Mouse (Mus musculus) kidney, adult 11 months (tissue): ENCODE measurements around the gene Cnfn.

Experiments
- DNase-seq: peaks from one replicate; pipeline ENCODE4 v3.0.0; 2022

Gene Cnfn

GRCm38 (mm10) chr7:25388916-25389315, 19.4 kb upstream of the Cnfn start:
- no peak for DNase-seq

- DNase-seq = no peak
Measured at GRCm38 (mm10) chr7:25387811-25388440, 18.4 kb upstream of the Cnfn start.

- peak; percentile 96 for DNase-seq
Measured at GRCm38 (mm10) chr7:25385850-25386555, 16.5 kb upstream of the Cnfn start.

- no peak for DNase-seq
Measured at GRCm38 (mm10) chr7:25385259-25385658, 15.7 kb upstream of the Cnfn start.

DNA sequence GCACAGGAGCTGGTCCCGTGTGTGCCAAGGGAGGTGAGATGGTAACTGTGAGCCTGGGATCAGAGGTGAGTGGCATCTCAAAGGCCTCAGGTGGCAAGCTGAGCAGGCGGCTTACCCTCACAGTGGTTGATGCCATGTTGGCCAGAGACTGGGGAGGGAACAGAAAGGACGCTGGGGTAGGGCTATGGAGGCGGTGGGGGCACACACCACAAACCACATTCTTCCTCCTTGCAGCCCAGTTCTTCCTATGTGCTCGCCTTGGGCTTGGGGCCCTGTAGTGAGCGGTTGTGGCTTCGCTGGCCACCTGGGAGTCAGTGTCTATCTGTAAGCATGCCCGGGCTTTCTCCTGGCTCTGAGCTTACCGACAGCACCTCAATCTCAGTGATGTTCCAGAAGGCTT, 15.3 kb upstream of the Cnfn start:
- no peak for DNase-seq

- no peak for DNase-seq
Measured at GRCm38 (mm10) chr7:25384318-25384717, 14.8 kb upstream of the Cnfn start.

DNA sequence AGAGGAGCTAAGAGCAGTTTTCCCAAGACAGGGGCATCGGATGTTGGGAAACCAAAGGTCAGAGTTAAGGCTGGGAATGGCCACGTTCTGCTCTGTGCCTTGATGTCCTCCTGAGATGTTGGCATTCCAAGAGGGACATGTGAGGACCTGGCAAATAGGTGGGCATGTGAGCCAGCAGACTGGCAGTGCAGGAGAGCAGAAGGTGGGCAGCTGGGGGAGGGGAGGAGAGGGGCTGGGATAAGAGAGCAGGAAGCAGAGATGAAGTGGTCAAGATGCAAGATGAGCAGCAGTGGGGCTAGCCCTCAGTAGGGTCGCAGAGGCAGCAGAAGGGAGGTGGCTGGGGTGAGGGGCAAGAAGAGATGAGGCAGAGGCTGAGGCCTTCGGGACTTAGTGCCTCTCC, 14.4 kb upstream of the Cnfn start:
- DNase-seq = no peak

GRCm38 (mm10) chr7:25383385-25383784, 13.9 kb upstream of the Cnfn start:
- DNase-seq = no peak

GRCm38 (mm10) chr7:25382541-25382940, 13.0 kb upstream of the Cnfn start:
- DNase-seq = no peak

DNA sequence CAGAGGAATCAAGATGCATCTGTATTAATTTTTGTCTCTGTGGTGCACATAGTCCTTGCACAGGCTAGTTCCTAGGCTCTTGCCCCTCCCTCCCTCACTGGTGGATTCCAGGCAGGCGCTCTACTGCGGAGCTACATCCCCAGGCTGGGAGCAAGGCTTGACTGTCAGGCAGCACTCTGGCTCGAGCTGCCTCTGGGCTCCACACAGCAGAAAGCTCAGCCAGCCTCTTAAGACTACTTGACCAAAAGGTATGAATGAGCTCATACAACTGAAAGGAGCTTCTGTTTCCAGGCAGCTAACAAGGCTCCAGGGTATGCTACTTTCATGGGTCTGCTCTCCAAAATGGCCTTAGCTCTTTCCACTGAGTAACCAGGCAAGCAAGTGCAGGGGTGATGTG, 11.8 kb upstream of the Cnfn start:
- no peak for DNase-seq

DNA sequence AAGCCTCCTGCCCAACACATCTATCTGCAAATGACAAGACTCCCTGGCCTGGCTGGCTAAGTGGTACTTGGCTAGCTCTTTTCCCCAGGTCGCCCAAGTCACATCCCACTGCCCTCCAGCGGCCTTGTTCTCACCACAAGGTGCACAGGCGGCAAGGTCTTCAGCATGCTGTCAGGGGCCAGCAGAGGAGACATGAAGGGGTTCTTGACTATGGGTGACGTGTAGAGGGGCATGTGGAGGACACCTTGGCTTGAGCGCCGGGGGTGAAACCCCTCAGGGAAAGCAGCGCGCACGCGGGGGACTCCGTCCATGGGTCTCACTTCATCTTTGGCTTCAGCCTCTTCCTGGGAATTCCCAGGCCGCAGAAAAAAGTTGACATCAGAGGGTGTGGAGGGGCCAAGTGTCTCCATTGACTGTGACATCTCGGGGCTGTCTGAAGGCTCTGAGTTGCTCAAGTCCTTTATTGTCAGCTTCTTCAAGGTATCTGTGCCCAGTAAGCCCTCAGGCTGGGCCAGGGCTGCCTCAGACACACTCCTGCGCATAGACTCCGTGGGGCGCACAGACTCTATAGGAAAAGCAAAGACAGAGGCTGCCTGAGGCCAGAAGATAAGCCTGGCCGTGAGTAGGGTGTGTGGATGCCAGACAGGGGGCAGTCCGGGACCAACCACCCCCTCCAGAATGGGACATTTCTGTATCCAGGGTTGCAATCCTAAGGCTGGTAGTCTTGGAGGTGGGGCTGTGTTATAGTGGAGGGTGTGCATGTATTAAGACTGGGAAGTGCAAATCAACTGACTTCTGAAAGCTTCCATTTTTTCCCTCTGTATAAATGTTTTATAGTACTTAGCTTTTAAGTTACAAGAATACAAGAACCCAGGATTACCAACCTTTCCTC, 11.1 kb upstream of the Cnfn start:
- no peak for DNase-seq

- DNase-seq = no peak
Measured at GRCm38 (mm10) chr7:25379551-25380351, 10.2 kb upstream of the Cnfn start.

DNA sequence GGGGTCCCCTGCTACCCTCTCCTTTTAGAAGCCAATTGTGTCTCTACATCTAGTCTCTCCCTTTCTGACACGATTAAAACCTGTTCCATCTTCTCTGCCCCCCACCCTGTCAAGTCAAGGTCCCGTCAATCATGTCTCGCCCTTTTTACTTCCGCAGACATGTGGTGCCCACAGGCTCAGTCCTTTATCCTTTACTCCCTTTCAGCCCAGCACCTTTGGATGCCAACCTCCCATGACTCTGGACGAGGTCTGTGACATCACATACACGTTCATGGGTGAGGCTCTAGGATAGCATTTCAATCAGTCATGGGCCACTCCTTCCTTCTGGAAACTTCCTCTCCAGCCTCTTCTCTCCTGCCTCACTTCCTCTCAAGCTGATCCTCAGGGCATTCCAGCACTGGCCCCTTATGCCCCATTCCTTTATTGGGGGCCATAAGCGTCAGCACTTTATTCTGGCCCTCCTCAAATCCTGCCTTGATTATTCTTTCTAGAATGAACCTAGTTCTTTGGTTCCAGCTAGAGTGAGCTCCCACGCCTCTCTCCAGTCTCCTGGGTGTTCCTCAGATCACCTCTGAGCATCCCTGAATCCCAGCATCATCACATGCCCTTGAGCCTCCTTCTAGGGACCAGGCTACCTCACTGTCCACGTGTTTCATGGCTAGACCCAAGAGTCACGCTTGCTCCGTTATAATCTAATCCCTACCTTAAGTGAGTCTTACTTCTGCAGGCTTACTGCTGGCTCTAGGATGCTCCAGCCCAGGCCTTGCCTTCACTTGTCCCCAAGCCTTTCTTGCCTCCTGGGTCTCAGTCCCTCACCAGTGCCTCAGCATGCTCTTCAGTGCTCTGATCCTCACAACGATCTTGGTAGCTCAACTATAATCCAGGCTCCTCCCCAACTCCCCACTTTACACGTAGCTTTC, 8.9 kb upstream of the Cnfn start:
- DNase-seq = no peak

- no peak for DNase-seq
Measured at GRCm38 (mm10) chr7:25377100-25377700, 7.7 kb upstream of the Cnfn start.

GRCm38 (mm10) chr7:25376556-25376955, 7.0 kb upstream of the Cnfn start:
- peak; percentile 90 for DNase-seq

GRCm38 (mm10) chr7:25372441-25372840, 2.9 kb upstream of the Cnfn start:
- no peak for DNase-seq

DNA sequence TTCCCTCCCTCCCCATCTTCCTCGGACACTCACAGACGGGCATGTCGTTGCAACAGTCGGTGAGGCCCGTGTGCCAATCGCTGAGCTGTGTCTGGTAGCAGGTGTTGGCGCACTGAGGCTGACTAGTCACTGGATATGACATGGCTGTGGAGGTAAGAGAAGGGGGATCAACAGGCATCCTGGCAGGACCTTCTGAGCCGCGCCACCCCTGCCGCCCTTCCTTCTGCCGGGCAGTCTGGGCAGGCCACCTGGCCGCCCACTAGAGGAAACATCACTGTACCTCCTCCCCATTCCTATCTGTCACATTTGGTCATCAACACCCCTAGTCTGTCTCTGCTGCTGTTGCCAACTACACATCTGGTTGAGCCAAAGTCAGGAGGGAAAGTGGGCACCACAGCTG, 1.2 kb downstream of the Cnfn start:
- no peak for DNase-seq

DNA sequence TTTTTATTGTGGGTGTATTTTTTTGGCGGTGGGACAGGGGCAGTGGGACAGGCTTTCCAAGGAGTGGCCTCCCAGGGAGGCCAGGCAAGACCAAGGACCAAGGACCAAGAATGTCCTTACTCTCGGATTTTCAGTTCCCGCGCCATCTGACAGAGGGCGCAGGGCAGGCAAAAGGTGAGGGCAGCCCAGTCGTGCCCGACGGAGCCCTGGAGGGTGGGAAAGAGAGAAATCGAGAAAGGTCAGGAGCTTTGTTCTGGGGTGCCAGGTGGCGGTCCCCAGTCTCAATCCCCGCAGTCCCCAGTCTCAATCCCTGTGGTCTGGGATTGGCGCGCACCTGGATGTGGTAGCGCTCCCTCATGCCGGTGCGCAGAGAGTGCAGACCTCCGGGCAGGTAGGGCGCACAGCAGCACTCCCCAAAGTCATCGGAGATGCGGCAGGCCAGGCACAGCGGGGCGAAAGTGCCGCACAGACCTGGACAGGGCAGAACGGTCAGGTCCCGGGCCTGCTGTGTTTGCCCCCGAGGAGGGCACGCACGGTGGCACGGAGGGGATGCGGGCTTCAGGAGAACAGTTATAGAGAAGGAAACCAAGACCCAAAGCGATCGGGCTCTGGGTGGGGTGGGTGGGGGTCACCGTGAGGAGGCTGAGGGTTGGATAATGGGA, 1.8 kb downstream of the Cnfn start:
- DNase-seq = no peak

DNA sequence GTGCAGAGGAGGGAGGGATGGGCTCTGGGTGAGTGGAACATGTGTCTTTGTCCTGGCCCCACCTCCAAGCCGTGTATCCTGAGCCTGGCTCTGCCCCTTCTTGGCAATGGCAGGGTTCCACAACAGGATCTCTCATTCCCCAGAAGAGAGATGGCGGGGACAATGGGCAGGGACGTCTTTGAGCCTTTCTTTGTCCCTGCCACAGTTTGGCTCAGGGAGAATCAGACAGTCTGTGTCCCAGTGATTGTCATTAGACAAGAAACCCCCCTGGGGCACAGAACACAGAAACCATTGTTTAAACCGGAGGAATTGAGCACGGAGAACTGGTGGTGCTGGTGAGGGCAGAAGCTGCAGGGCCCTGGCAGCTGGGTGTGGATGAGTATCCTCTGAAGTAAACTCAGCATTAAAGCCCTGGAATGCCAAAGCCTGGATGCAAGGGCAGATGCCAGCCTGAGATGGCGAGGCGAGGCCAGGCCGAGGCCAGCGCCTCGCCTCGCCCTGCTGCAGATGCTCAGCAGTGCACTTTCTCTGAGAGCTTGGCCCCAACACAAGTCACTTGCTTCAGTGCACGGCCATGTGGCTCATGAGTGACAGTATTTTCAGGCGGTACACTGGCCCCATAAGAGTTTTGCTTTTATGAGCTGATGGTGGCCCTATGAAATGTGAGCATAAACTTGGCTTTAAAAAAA, 3.4 kb downstream of the Cnfn start:
- DNase-seq = no peak

GRCm38 (mm10) chr7:25363632-25364031, 5.9 kb downstream of the Cnfn start:
- no peak for DNase-seq
